Mouse (Mus musculus): Measurements from ENCODE around the gene Adprhl1.

Gene Adprhl1

DNA sequence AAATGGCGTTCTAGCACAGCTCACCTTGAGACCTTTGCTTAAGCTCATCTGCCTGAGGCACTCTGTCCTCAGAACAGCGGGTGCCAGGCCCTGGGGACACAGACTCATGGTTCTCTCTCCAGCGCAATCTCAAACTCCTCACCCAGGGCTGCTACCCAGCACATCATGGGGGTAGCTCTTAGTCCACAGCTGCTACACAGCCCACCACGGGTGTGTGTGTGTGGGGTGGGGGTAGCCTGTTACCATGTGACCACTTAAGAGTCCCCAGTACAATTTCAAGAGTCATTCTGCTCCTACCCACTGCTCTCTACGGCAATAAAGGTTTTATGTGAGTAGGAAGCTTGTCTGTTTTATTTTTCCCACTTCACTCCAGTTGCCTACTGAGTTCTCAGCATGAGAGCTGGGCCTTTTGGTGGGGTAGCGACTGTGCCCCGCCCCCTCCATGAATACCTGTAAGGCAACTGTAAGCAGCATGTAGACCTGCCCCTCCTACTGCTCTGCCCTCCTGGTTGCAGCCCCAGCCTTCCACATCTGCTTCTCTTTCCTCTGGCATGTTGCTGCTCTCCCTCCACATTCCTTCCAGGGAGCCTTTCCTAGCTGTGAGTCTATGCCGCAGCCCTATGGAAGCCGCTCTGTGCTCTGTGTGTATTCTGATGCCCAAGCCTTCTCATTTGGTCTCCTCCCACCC lies 24.9 kb downstream of the Adprhl1 start:
- DNase-seq: no peak

DNA sequence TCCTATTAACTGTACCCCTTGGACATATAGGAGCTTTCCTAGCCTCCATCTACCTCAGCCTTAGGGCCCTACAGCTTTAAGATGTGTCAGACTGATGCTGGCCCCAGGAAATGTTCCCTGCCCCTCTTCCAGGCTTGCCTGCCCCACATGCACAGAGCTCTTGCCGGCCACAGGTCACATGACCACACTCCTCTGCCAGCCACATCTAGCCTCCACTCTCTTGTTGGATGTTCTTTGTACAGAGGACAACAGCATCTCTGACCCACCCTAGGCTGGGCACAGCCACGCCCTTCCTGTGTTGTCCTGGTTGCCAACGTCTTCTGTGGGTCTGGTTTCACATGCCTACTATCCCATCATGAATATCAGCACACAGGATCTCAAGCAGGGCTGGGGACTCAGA lies 26.8 kb downstream of the Adprhl1 start:
- DNase-seq: no peak

DNA sequence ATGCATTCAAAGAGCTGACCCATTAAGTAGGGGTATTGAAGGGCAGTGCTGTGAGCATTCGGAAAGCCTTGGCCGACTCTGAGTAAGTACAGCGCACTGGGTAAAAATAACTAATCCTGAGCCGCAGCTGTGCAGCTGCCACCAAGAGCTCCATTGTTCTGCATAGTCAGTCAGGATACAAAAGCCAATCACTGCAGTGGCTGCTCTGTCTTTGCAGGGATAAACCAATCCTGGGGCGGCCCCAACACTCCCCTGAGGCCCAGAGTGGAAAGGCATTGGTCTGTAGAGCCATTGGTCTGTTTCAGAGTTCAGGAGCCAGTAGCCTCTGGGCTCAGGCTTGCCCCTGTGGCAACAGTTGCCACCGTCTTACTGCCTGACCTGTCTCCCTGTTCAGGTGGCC lies 27.7 kb downstream of the Adprhl1 start:
- DNase-seq: no peak

DNA sequence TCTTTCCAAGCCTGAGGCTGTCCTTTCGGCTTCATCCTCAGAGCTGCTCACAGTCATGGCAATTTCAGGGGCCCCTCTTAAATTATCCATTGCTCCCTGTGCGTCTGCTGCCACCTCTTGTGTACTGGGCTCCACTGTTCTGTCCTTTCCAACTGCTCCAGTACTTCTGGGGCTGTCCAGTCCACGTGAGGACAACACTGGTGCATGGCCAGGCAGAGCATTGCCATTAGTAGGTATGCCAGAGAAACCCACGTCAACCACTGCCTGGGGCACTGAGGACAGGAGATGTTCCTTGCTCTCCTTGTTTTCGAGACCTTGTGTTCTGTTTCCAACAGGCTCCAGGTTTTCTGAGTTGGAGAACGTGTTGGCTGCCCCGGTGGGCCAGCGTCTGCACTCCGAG lies 29.5 kb downstream of the Adprhl1 start:
- no peak for DNase-seq

DNA sequence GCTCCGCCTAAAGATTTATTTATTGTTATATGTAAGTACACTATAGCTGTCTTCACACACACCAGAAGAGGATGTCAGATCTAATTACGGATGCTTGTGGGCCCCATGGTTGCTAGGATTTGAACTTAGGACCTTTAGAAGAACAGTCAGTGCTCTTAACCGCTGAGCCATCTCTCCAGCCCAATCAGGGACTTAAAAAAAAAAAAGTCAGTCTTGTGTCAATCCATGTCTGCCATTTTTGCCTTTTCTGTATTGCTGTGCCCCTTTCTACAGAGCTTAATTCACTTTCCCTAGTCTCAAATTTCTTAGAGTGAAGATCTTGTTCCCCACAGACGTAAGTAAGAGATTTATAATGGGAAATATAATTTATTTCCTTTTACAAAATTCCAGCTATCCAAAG lies 35.5 kb downstream of the Adprhl1 start:
- DNase-seq: no peak

DNA sequence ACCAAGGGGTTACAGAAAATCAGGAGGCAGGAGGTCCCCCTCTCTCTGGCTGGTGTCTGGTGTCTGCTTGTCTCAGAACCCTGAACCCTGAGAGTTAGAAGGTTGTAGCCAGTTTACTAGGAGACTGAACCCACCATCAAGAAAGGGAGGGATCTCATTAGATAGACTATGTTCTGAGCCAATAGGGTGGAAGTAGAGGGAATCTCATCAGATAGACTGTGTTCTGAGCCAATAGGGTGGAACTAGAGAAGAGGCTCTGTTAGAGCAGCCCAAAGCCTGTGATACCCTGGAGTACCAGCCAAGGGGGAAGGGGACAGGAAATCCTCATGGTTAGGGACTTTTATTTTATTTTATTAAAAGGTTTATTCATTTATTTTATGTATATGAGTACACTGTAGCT lies 36.0 kb downstream of the Adprhl1 start:
- no peak for DNase-seq

DNA sequence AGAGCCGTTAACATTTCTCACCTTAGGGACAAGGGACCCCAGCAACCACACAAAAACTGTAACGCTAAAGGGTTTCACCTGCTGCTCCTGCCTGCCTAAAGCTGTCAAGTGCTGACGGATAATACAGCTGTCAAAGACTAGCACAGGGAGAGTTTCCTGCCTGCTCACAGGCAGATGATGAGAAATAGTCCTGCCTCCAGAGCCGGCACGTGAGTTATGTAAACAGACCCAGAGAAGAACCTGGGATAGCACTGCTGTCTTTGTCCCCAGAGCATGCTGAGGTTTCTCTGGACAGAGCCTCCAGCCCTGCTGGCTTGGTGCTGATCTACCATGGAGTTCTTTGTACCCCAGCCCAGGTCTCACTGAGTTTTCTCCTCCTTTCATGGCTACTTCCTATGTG lies 36.9 kb downstream of the Adprhl1 start:
- DNase-seq: no peak

DNA sequence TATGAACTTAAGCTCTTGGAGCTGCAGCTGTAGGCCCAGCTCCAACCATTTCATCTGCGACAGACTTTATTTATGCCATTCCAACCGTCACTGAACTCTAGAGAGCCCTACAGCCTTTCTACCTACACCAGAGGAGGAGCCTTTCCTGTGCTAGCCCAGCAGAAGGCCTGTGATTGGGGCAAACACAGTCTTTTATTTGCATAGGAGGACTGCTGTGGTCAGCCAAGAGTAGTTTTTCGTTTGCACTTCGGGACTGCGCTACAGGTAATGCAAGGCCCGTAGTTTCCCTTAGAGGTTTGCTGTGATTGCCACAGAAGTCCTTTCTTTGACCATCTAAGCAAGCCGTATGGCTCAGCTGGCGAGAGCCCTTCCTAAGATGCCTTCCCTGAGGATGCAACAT lies 37.6 kb downstream of the Adprhl1 start:
- DNase-seq: no peak

DNA sequence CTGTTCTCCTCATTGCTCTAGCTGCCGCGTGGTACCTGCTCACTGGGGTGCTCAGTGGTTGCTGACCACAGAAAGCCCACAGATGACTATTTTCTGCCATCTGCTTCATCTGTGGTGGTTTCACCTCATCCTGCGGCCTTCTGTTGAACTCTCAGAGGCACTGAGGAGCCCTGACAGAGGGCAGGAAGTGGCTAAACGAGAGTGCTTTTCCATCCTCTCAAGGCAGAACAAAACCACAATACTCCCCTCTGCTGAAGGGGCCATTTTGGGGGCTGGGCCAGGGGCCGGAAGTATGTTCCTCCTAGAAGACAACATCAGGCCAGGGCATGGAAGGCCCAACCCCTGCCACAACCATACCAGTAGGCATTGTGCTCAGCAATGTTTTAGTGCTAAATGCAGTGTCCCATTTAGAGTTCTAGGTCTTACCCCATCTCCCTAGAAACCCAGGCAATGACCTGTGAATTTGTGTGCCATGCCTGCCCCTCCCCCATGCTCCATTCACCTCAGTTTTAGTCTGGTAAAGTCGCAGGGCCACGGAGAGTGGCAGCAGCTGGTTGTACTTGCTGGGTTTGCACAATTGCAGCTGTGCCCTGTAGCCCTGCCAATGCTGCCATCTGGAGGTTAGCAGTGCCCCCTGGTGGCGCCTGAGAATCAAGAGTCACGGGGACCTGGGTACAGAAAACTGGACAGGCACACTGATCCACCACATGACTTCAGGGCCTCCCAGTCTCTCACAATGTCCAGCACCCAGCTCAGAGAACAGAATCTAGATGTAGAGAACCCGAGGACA lies 40.3 kb downstream of the Adprhl1 start:
- DNase-seq: peak; percentile 94

DNA sequence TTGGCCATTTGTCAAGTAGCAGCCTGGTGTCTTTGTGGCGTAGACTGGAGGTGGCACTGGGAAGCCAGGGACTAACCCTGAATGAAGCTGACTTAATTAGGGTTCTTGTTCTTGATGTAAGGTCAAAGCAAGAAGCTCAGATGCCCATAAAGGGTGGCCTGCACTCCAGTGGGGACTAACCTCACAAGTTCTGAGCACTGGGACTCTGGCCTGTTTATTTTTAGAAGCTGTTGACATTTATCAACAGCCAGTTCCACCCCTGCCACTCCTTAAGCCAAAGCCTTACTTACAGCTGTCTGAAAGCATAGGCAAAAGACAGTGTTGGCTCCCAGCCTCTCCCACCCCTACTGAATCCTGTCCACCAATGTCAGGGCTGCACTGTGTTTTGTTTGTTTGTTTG lies 44.2 kb downstream of the Adprhl1 start:
- DNase-seq: no peak

DNA sequence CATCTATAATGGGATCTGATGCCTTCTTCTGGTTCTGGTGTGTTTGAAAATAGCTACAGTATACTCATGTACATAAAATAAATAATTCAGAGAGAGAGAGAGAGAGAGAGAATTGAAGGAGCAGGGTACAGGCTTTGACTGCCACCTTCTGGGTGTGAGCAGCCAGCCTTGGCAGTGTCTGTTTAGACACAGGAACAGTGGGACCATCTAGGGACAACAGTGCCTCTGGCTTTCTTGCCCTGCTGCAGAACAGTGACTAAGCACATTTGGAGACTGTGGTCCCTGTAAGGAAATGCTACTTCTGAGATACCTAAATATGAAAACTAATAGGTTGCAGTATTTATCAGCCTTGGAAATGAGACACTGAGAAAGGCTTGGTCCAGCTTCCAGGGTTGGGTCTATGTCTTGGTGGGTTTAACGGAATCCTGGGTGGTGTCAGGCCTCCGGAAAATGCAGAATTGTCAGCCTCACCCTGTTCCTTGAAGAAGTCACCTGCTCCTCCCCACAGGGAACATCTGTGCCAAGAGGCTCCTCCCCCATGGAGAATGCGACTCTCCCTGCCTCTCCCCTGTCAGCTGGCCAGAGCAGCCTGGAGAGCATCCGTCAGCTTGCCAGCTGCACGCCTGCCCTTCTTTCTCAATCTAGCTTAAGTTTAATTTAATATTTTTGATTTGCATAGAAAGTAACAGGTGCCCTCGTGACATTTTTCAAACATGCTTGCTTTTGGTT lies 45.2 kb downstream of the Adprhl1 start:
- peak; percentile 40 for DNase-seq

DNA sequence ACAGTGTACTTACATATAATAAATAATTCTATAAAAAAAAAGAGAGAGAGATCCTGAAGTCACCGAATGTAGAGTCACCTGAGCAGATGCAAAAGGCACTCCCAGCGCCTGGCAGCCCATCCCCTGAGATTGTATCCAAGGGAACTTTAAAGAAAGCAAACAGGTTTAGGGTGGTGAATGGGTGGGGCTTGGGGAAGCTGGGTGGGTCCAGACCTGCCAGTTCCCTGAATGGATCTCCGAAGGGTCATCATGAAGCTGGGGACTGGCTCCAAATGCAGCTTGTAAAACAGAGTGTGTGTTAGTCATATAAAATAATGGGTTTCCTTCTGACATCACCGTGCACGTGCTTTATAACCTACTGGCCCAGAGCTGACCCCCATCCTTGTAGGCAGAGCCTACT lies 47.7 kb downstream of the Adprhl1 start:
- DNase-seq: no peak

DNA sequence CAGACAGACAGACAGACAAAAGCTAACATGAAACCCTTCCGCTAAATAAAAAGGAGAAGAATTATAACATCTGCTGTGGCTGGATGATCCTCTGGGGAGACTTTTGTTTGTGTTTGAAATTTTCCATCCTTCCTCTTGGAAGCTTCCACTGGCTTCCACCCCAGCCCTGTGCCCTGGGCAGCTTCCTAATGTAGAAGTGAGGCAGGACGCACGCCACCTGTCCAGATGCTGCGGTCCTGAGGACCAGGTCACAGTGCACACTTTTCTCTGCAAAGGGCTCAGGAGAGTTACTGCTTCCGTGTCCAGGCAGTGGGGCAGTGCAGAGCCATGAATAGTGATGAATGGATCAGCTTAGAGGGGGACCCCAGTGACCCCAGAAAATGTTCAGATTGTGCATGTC lies 48.7 kb downstream of the Adprhl1 start:
- no peak for DNase-seq

DNA sequence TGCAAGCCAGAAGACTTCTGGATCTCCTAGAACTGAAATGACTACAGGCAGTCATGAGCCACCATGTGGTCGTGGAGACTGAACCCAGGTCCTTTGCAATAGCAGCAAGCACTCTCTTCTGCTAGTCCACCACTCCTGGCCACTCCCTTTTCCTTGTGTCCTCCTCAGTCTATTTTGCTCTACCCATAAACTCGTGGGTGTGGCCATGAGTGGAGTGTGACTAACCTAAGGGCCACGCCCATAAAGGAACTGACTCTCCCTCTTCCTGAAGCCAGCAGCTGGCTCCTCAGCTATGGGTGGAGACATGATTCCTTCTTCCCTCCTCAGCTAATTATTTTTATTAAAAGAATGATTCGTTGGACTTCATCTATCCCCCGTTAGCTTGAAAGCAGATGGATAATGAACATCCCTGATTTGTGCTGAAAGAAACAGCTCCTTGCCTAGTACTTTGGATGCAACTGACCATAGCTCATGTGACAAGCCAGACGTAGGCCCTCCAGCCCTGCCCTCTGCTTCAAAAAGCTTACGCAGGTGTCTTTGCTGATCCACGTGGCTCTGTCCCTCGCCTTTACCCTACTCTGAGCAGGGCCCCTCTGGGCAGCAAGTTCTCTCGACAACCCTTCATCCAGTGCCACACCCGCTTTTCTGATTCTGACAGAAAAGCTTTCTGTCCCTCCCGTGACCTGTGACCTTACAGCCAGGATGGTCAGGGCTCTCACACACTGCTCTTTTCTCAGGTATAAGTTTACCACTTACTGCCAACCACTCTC lies 49.4 kb downstream of the Adprhl1 start:
- DNase-seq: peak; percentile 63

DNA sequence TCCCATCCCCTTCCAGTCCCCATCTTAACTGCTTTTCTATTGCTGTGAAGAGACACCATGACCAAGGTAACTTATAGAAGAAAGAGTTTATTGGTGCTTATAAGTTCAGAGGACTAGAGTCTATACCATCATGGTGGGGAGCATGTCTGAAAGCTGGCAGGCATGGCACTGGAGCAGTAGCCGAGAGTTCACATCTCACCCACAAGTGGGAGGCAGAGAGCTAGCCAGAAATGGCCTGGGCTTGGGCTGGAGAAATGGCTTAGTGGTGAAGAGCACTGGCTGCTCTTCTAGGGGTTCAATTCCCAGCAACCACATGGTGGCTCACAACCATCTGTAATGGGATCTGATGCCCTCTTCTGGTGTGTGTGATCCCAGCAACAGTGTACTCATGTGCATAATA lies 50.5 kb downstream of the Adprhl1 start:
- no peak for DNase-seq

DNA sequence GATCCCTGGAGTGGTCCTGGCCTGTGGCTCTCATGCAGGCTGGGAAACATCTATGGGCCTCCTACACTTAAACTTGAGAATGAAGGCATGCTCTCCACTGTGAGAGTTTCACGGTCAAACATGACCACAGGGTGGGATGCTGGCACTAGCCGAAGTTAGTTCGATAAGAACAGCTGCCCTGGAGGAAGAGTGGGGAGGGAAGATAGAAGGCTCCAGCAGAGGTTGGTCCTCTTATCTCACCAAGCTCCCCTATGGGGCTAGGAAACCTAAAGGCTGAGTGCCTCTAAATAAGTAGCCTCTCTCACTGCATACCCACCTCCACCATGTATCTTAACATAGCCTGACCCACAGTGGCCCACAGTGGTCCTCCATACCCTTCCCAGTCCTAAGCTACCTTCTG lies 51.2 kb downstream of the Adprhl1 start:
- no peak for DNase-seq

DNA sequence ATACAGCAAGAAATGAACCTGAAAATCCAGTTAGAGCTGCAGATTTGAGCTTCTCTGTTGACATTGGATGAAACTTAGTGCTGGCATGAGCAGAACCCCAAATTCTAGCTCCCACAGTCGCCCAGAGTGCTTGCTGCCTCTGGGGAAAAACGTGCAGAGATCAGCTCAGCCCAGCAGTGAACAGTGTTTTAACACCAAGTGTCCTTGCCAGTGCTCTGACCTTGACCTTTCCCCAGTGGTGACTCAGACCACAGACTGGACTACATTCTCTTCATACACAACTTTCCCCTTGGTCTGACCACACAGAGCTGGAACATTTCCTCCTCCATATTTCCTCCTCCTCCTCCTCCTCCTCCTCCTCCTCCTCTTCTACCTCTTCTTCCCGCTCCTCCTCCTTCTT lies 51.9 kb downstream of the Adprhl1 start:
- DNase-seq: no peak

DNA sequence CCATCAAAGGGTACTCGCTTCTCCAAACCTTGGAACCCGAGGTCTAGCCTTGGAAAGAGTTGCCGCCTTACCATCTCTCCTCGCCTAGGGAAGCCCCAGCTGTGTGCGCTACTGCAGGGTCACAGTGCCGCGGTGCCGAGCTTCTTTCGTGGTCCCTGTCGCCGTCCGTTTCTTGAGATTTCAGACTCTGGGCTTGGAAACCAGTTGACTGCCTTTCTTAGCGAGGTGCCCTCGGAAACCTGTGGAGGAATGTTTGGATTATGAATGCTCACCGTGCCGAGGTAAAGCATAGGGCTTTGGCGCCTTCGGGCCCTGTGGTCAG lies 53.0 kb downstream of the Adprhl1 start:
- DNase-seq: no peak

DNA sequence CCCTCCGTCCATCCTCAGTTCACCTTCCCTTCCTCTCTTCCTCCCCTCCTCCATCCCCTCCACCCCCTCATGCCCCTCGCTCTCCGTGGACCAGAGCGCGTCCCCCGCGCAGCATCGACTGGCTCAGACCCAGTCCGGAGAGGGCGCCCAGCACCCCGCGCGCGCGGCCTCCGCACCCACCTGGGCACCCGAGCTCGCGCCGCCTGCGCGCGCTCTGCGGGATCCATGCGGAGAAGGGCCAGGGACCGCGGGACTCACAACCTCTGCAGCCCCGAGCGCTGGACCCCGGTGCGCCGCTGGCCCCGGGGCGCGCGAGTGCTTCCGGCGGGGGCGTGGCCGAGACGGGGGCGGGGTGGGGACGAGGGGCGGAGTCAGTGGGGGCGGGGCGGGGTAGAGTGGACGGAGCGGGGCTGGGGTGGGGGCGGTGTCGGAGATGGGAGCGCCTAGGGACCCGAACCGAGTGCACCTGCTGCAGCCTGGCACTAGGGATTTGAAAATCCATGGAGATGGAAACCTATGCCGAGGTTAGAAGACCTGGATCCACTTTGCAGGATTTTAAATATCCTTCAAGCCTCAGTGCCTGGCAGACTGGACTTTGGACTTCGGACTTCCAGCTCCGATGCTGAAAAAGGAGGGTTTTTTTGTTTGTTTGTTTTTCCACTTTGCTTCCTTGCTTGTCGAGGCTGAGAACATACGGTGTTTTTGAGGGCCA lies 53.5 kb downstream of the Adprhl1 start, which contains the start of gene Grtp1:
Gene Grtp1 (minus strand): TSS at position 320 of the 712 bp plus-strand sequence.
- DNase-seq: peak; percentile 82

DNA sequence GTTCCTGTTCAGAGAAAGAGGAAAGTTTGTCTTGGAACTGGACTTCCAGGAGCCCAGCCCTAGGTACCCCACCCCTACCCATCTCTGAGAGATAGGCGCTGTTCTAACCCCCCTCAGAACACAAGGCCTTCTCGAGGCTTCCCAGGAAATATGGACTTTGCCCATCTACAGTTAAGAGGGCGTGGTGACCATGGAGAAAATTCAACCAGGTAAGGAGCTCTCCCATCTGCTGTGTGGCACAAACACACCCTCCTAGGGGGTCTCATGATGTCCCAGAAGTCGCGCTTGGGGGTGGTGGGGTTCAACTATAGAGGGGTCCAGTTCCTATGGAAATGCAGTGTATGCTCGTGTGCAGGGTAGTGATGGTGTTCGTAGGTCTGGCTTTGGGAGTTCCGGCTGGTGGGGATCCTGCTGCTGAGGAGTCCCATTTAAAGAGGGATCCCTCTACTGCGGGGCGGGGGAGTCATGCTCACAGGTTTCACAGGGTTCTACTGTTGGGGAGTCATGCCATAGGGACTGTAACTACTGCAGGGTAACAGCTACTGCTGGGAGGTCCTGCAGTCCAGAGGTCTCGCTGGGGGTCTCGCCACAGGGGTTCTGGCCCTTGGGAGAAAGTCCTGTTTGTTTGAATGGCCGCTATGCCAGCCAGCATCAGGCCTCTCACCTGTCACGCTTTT lies 54.4 kb downstream of the Adprhl1 start:
- DNase-seq: peak; percentile 80

DNA sequence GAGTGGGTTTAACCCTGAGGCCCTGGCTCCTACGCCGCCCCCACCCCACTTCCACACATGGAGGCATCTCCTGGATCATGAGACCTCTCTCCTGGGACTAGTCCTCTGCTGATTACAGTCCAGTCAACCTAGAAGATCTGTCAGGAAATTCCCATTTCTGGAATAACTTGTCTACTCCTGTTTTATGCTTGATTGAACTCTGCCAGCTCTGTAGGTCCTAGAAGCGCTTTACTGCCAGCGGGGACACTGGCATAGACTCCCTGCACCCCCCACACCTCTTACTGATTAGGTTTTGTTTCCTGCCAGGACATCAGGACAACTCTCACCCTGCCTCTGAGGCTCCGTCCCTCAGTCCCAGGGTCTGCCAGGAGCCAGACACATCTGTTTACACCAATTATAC lies 56.5 kb downstream of the Adprhl1 start:
- DNase-seq: peak; percentile 67

DNA sequence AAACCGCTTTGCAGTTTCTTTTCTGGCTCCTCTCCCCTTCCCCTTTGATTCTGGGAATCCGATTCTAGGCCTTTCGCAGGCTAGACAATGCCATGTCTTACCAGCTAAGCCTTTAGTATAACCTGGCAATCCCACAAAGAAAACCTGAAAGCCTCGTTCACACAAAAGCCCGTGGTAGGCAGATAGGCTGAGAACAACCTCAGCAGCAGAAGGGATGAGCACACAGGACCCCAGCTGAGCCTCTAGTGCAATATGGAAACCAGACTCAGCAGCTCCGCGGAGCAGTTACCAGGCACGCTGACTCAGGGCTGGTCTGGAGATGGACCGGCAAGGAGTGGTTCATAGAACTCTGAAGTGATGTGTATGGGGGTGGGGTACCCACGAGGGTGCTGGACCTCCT lies 59.1 kb downstream of the Adprhl1 start:
- no peak for DNase-seq
